Mouse (Mus musculus): ENCODE measurements at regions not wholly inside any gene's neighbourhood (a gene's known extent, or its start where the extent isn't known, plus 50 kb on each side); places are given as distances from the start of the nearest gene placed in this dataset.

- no peak for ATAC-seq
- Histone ChIP-seq H3K4me2 (ENCODE audit: low read depth) (no peak overlapping the region), H3K27ac (ENCODE audit: low read depth, low read length) (0 out of 2 replicates have a peak overlapping the region, but pooled peaks have one; percentile 42), H3K9ac (no peak overlapping the region), H3K9me3 (ENCODE audit: low read length) (no peaks in the 10 kb centered on the region), H3K4me3 (ENCODE audit: low read depth, low read length) (no peak overlapping the region), H3K27me3 (ENCODE audit: insufficient read depth, low read length) (no peaks in the 10 kb centered on the region), H3K4me1 (ENCODE audit: insufficient read depth) (peaks cover 7% of the 10 kb centered on the region; the same call in 1 of the 2 replicates), H3K36me3 (ENCODE audit: insufficient read depth) (no peaks in the 10 kb centered on the region)
- TF ChIP-seq CTCF (IDR thresholded peaks at IDR 0.05; ENCODE audit: low read depth), result no peak
- DNase-seq, result no peak
Observed at GRCm38 (mm10) chr13:16646649-16647048, 635.0 kb downstream of the Inhba start.

- H3K27me3 ChIP-seq (ENCODE audit: insufficient read depth, low read length), result no peaks in the 10 kb centered on the region
- no peak overlapping the region for H3K4me2 ChIP-seq (ENCODE audit: low read depth)
- no peak overlapping the region for H3K9ac ChIP-seq
- H3K36me3 ChIP-seq (ENCODE audit: insufficient read depth), result no peaks in the 10 kb centered on the region
- H3K27ac ChIP-seq (ENCODE audit: low read depth, low read length), result no peak overlapping the region
- H3K4me1 ChIP-seq (ENCODE audit: insufficient read depth), result no peaks in the 10 kb centered on the region; the same call in 1 of the 2 replicates
- 50% methylated on average over 4 of the region's 4 CpGs for WGBS
- TF ChIP-seq CTCF (IDR thresholded peaks at IDR 0.05; ENCODE audit: low read depth), result no peak
- no peaks in the 10 kb centered on the region for H3K9me3 ChIP-seq (ENCODE audit: low read length)
- ATAC-seq (peak; percentile 77; the same call in 1 of the 2 replicates), DNase-seq (peak; percentile 18)
- H3K4me3 ChIP-seq (ENCODE audit: low read depth, low read length), result no peak overlapping the region
Observed at GRCm38 (mm10) chr13:16656110-16656509, 644.5 kb downstream of the Inhba start.

GRCm38 (mm10) chr13:16659894-16660293, 648.2 kb downstream of the Inhba start:
- Histone ChIP-seq H3K9ac (no peak overlapping the region), H3K36me3 (ENCODE audit: insufficient read depth) (no peaks in the 10 kb centered on the region), H3K9me3 (ENCODE audit: low read length) (no peaks in the 10 kb centered on the region), H3K4me2 (ENCODE audit: low read depth) (no peak overlapping the region), H3K4me1 (ENCODE audit: insufficient read depth) (no peaks in the 10 kb centered on the region; the same call in 1 of the 2 replicates), H3K27ac (ENCODE audit: low read depth, low read length) (no peak overlapping the region), H3K27me3 (ENCODE audit: insufficient read depth, low read length) (no peaks in the 10 kb centered on the region), H3K4me3 (ENCODE audit: low read depth, low read length) (no peak overlapping the region)
- TF ChIP-seq CTCF (IDR thresholded peaks at IDR 0.05; ENCODE audit: low read depth), result no peak
- no peak for DNase-seq
- no peak for ATAC-seq
- WGBS, result 49% methylated on average over 6 of the region's 6 CpGs

- no peak for ATAC-seq
- H3K36me3 ChIP-seq (ENCODE audit: insufficient read depth), result no peaks in the 10 kb centered on the region
- 98% methylated on average over 1 of the region's 1 CpGs for WGBS
- no peak overlapping the region for H3K4me3 ChIP-seq (ENCODE audit: low read depth, low read length)
- H3K4me2 ChIP-seq (ENCODE audit: low read depth), result no peak overlapping the region
- no peak for DNase-seq
- H3K9ac ChIP-seq, result no peak overlapping the region
- no peak for TF ChIP-seq CTCF (IDR thresholded peaks at IDR 0.05; ENCODE audit: low read depth)
- H3K4me1 ChIP-seq (ENCODE audit: insufficient read depth), result no peaks in the 10 kb centered on the region
- H3K27ac ChIP-seq (ENCODE audit: low read depth, low read length), result no peak overlapping the region
- no peaks in the 10 kb centered on the region for H3K27me3 ChIP-seq (ENCODE audit: insufficient read depth, low read length)
- H3K9me3 ChIP-seq (ENCODE audit: low read length), result no peaks in the 10 kb centered on the region
Observed at GRCm38 (mm10) chr13:16668652-16669051, 657.0 kb downstream of the Inhba start.

GRCm38 (mm10) chr13:16669281-16669680, 657.6 kb downstream of the Inhba start:
- Histone ChIP-seq H3K27ac (ENCODE audit: low read depth, low read length) (no peak overlapping the region), H3K9ac (no peak overlapping the region), H3K4me3 (ENCODE audit: low read depth, low read length) (no peak overlapping the region), H3K36me3 (ENCODE audit: insufficient read depth) (no peaks in the 10 kb centered on the region), H3K9me3 (ENCODE audit: low read length) (no peaks in the 10 kb centered on the region), H3K4me2 (ENCODE audit: low read depth) (no peak overlapping the region), H3K4me1 (ENCODE audit: insufficient read depth) (no peaks in the 10 kb centered on the region), H3K27me3 (ENCODE audit: insufficient read depth, low read length) (no peaks in the 10 kb centered on the region)
- WGBS, result 74% methylated on average over 1 of the region's 1 CpGs
- no peak for ATAC-seq
- DNase-seq, result no peak
- no peak for TF ChIP-seq CTCF (IDR thresholded peaks at IDR 0.05; ENCODE audit: low read depth)

- DNase-seq, result no peak
- Histone ChIP-seq H3K27me3 (ENCODE audit: insufficient read depth, low read length) (no peaks in the 10 kb centered on the region), H3K9ac (no peak overlapping the region), H3K4me2 (ENCODE audit: low read depth) (no peak overlapping the region), H3K27ac (ENCODE audit: low read depth, low read length) (no peak overlapping the region), H3K4me3 (ENCODE audit: low read depth, low read length) (no peak overlapping the region), H3K4me1 (ENCODE audit: insufficient read depth) (no peaks in the 10 kb centered on the region), H3K9me3 (ENCODE audit: low read length) (no peaks in the 10 kb centered on the region), H3K36me3 (ENCODE audit: insufficient read depth) (no peaks in the 10 kb centered on the region)
- 75% methylated on average over 5 of the region's 5 CpGs for WGBS
- no peak for TF ChIP-seq CTCF (IDR thresholded peaks at IDR 0.05; ENCODE audit: low read depth)
- ATAC-seq, result no peak
Observed at GRCm38 (mm10) chr13:16670047-16670733, 658.5 kb downstream of the Inhba start.

GRCm38 (mm10) chr13:16670736-16671135, 659.1 kb downstream of the Inhba start:
- no peaks in the 10 kb centered on the region for H3K27me3 ChIP-seq (ENCODE audit: insufficient read depth, low read length)
- no peaks in the 10 kb centered on the region for H3K9me3 ChIP-seq (ENCODE audit: low read length)
- H3K4me1 ChIP-seq (ENCODE audit: insufficient read depth), result no peaks in the 10 kb centered on the region
- H3K4me3 ChIP-seq (ENCODE audit: low read depth, low read length), result no peak overlapping the region
- DNase-seq (no peak), ATAC-seq (no peak)
- H3K36me3 ChIP-seq (ENCODE audit: insufficient read depth), result no peaks in the 10 kb centered on the region
- no peak overlapping the region for H3K4me2 ChIP-seq (ENCODE audit: low read depth)
- no peak overlapping the region for H3K9ac ChIP-seq
- no peak overlapping the region for H3K27ac ChIP-seq (ENCODE audit: low read depth, low read length)
- no peak for TF ChIP-seq CTCF (IDR thresholded peaks at IDR 0.05; ENCODE audit: low read depth)
